Mouse (Mus musculus) embryonic facial prominence, embryonic 14.5 days (tissue): ENCODE measurements around the gene Enc1. TPM values are rescaled to one million over a fixed set of nuclear protein-coding genes. Genes with fewer than 3 reads are reported as not detected.

Experiments used
- ATAC-seq: fragments of 200-750 bp; cut with Nextera tagmentation; 2 replicates; pipeline ENCODE4 v1.8.0; 2017; ENCODE audit warnings: low read depth, moderate number of reproducible peaks, moderate TSS enrichment
- DNase-seq: peaks from one replicate; pipeline ENCODE4 v3.0.0-alpha.2; 2015; ENCODE audit warnings: low spot score
- H3K27ac ChIP-seq: fragments of 300-500 bp; sonication (generic); replicated peaks from 2 replicates; pipeline ENCODE4 v1.5.1; 2014; ENCODE audit warnings: low read depth, mild to moderate bottlenecking, low read length, moderate library complexity
- H3K27me3 ChIP-seq: fragments of 300-500 bp; sonication (generic); replicated peaks from 2 replicates; pipeline ENCODE4 v1.6.1; 2014; ENCODE audit warnings: low read length; ENCODE audit not compliant: control insufficient read depth, insufficient read depth
- H3K36me3 ChIP-seq: fragments of 300-500 bp; sonication (generic); 2 replicates; pipeline ENCODE4 v1.6.1; 2014; ENCODE audit warnings: low read length, mixed read lengths; ENCODE audit not compliant: control insufficient read depth, insufficient read depth
- H3K4me1 ChIP-seq: fragments of 300-500 bp; sonication (generic); 2 replicates; pipeline ENCODE4 v1.6.1; 2014; ENCODE audit warnings: antibody characterized with exemption, low read length; ENCODE audit not compliant: control insufficient read depth, insufficient read depth
- H3K4me2 ChIP-seq: fragments of 300-500 bp; sonication (generic); 2 replicates; pipeline ENCODE4 v1.6.1; 2014; ENCODE audit warnings: low read depth, mild to moderate bottlenecking, low read length, moderate library complexity, mixed read lengths
- H3K4me3 ChIP-seq: fragments of 300-500 bp; sonication (generic); 2 replicates; pipeline ENCODE4 v1.5.1; 2014; ENCODE audit warnings: low read depth, mild to moderate bottlenecking, low read length
- H3K9ac ChIP-seq: fragments of 300-500 bp; sonication (generic); 2 replicates; pipeline ENCODE4 v1.6.1; 2014; ENCODE audit warnings: low read depth, mild to moderate bottlenecking, low read length, moderate library complexity, mixed read lengths
- H3K9me3 ChIP-seq: fragments of 300-500 bp; sonication (generic); 2 replicates; pipeline ENCODE4 v1.6.1; 2016; ENCODE audit warnings: low read length; ENCODE audit not compliant: control insufficient read depth
- WGBS: fragments of 180-500 bp; shearing (Covaris S2); extraction: QIAGEN DNeasy Blood & Tissue Kit; methylation state at CpG from one replicate; pipeline ENCODE4 v1.1.7; 2014; 5-methylcytosine and 5-hydroxymethylcytosine counted together
- polyA plus RNA-seq: library from polyadenylated mRNA; unstranded; fragments of >200 nt; fragmentation: Nextera tagmentation; extraction: Ambion mirVana; gene quantifications from 2 replicates; pipeline ENCODE4 v1.2.1, GENCODE M21; 2014

Gene Enc1
- polyA plus RNA-seq, 1 experiment from 2014 or later: 9.5 TPM

DNA sequence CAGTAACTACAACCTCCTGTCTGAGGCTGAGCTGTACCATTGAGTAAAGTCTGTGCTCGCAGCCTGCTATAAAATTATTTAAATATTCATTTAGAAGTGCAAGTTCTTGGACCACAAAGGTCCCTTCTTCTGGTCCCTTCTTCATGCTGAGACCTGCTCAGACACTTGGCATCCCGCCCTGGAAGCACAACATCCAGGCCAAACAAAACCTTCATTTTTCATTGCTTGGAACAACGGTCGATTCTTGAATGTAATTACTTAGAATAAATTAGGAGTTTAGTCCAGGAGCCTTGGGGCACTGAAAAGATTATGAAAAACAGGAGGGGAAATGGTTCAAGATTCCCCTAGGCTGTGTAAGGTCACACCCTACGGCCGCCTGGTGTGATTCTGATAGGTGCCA, 5.0 kb upstream of the Enc1 start:
- Histone ChIP-seq H3K4me3 (no peak overlapping the region), H3K9ac (no peak overlapping the region), H3K27me3 (no peaks in the 10 kb centered on the region), H3K36me3 (no peaks in the 10 kb centered on the region), H3K9me3 (no peaks in the 10 kb centered on the region), H3K27ac (no peak overlapping the region), H3K4me1 (peaks cover 3% of the 10 kb centered on the region; the same call in 1 of the 2 replicates), H3K4me2 (no peak overlapping the region)
- DNase-seq (no peak), ATAC-seq (no peak)
- WGBS: 46% methylated on average over 6 of the region's 6 CpGs

DNA sequence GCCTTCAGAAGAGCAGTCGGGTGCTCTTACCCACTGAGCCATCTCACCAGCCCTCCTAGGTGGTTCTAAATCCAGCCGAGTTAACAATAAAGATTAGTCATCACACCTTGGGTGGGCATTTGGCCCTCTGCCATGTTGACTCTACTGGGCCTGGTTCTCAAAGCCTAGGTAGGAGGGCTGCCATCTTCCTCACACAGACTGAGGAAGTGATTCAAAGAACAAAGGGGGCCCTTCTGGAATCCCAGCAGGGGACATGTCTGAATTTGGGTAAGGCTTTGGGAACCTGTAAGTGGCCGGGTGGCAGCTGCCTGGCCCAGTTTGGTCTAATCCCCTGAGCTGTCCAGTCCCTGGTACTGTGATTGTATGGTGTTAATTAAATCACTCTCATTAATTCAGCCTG, 3.2 kb upstream of the Enc1 start:
- no peak overlapping the region for H3K9ac ChIP-seq
- H3K27me3 ChIP-seq: no peaks in the 10 kb centered on the region
- H3K27ac ChIP-seq: no peak overlapping the region
- H3K4me1 ChIP-seq: peaks cover 4% of the 10 kb centered on the region; the same call in 1 of the 2 replicates
- H3K4me2 ChIP-seq: no peak overlapping the region
- 47% methylated on average over 3 of the region's 3 CpGs for WGBS
- H3K36me3 ChIP-seq: no peaks in the 10 kb centered on the region
- H3K9me3 ChIP-seq: no peaks in the 10 kb centered on the region
- H3K4me3 ChIP-seq: no peak overlapping the region
- no peak for DNase-seq
- no peak for ATAC-seq

DNA sequence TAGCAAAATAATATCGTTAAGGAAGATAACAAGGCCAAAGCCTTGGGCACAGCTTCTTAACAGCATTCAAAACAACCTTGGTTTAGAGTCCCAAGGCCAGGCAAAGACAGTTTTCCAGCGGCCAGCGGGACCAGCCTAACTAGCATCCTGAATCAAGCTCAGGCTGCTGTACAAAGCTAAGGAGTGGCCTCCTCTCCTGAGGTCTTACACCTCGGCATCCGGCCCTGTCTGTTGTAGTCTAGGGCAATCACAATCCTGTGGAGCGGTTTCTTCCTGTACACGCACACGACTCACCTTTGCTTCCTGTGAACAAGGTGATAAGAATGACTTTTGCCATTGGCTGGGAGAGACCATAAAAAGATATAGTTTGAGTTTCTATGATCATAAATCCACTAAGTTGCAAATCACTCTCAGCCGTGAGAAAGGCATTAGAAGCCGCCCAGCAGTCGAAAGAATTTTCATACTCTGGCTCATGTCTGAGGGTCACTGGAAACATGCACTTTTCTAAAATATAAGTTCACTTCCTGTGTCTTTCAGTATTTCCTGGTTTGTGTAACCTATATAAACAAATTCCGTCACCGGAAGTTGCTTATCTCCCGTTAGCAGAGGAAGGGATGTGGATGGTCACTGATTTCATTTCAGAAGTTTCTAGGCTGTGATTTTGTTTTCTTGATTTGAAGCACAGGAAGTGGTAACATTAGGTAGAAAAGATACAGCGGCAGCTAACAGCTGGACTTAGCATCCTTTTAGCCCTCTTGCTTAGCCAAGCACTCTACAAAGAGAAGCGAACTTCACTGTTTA, 2.5 kb upstream of the Enc1 start:
- DNase-seq (no peak), ATAC-seq (no peak)
- Histone ChIP-seq H3K9ac (no peak overlapping the region), H3K36me3 (no peaks in the 10 kb centered on the region), H3K27ac (no peak overlapping the region; the same call in 1 of the 2 replicates), H3K4me2 (no peak overlapping the region), H3K4me3 (no peak overlapping the region), H3K4me1 (peaks cover 9% of the 10 kb centered on the region; the same call in 1 of the 2 replicates), H3K9me3 (no peaks in the 10 kb centered on the region), H3K27me3 (no peaks in the 10 kb centered on the region)
- WGBS: 57% methylated on average over 16 of the region's 16 CpGs

DNA sequence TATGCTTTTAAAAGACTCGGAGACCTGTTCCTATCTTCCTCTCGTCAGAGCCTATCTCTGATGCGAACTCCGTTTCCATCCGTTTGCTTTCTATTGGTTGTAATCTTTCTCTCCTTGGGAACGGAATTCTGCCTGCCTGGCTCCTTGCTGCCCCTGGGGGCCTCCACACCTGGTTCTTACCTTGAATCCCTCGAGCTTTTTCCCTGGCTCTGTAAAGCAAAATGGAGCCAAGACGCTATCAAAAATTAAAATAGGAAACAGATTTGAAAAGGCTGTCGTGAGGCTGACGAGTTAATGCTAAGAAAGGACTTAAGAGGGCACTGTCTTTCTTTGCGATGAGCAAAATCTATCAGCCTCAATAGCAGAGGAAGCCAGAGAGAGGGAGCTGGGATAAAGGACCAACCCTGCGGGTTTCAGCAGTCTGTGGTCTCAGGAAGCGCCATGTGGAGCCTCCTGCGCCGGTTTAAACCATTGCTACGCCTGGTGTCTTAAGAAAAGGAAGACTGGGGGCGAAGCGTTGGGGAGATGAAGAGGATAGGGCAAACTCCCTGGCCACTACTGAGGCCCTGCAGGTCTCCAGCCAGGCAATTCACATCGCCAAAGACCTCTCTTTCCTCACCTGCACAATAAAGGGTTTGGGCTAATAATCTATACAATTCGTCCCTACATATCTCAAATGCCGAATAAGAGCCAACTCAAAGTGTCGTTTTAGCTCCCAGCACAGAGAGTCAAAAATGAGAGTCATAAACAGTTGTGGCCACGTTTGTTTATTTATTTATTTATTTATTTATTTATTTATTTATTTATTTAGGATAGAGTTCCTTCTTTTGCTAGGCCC, 1.3 kb upstream of the Enc1 start:
- peaks cover 17% of the 10 kb centered on the region for H3K4me1 ChIP-seq
- H3K9me3 ChIP-seq: no peaks in the 10 kb centered on the region
- ATAC-seq (no peak), DNase-seq (peak; percentile 95)
- H3K4me2 ChIP-seq: peak overlapping the region; percentile 95
- no peak overlapping the region; the same call in 1 of the 2 replicates for H3K9ac ChIP-seq
- no peaks in the 10 kb centered on the region for H3K36me3 ChIP-seq
- peak overlapping the region; percentile 94; the same call in 1 of the 2 replicates for H3K4me3 ChIP-seq
- WGBS: 8% methylated on average over 23 of the region's 23 CpGs
- no peaks in the 10 kb centered on the region for H3K27me3 ChIP-seq
- peak overlapping the region; percentile 97 for H3K27ac ChIP-seq

DNA sequence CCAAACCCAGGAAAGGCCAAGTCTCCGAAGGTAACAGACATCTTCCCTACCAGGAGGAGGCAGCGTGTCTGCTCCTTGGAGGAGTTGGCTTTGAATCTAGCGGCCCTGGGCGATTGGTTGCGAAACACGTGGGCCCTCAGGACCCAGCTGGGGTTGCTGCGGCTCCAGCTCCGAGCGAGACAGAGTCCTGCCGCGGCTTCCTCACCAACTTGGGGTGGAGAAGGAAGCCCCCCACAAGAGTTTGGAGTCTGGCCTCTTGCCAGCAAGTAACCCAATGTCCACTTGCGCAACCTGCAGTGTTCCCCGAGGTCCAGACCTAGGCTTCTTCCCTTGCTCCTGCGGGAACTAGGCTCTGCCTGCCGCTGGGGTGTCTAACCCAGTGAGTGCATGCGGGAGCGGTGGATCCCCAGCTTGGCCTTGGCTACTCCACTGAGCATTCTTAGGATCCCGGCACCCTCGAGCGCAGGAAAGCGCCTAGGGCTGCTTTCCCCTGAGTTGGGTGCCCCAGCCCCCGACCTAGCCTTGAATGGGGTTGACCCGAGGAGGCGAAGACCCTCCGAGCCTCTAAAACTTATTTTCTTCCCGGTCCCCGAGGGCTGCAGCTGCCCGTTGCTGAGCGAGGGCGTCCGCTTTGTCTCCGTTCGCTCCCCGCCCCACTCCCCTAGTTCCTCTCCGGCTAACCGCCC, 483 bp upstream of the Enc1 start:
- peaks cover 8% of the 10 kb centered on the region for H3K36me3 ChIP-seq
- H3K27ac ChIP-seq: peak overlapping the region; percentile 97
- peak overlapping the region; percentile 94 for H3K4me3 ChIP-seq
- peak; percentile 62 for ATAC-seq
- no peaks in the 10 kb centered on the region for H3K27me3 ChIP-seq
- H3K4me2 ChIP-seq: peak overlapping the region; percentile 95
- DNase-seq: peak; percentile 94
- peak overlapping the region; percentile 92 for H3K9ac ChIP-seq
- peaks cover 22% of the 10 kb centered on the region for H3K4me1 ChIP-seq
- 2% methylated on average over 28 of the region's 36 CpGs for WGBS
- no peaks in the 10 kb centered on the region for H3K9me3 ChIP-seq

DNA sequence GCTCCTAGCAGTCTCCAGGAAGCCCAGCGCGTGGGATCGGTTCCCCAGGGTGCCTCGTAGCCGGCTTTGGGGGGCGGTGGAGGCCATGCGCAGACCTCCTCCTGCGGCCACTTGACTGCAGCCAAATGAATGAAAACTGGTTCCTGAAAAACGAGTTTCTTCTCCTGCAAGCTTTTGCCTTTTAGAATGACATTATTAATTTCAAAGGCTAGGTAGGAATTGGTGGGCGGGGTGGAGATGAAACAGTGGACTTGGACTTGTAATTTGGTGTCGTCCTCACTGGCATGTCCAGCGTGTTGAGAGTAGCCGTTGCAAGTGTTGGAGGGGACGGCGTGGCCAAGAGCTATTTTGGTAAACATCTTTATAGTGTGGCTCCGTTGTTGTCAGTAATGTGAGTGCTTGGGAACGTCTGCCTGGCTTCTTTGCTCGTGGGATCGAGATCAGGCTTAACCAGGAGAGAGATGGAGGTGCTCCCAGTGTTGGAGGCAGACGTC, 929 bp downstream of the Enc1 start:
- Histone ChIP-seq H3K4me2 (peak overlapping the region; percentile 95), H3K9ac (peak overlapping the region; percentile 92), H3K27ac (peak overlapping the region; percentile 97), H3K27me3 (no peaks in the 10 kb centered on the region), H3K4me3 (peak overlapping the region; percentile 94), H3K36me3 (peaks cover 22% of the 10 kb centered on the region), H3K4me1 (peaks cover 22% of the 10 kb centered on the region), H3K9me3 (no peaks in the 10 kb centered on the region)
- ATAC-seq: no peak
- 2% methylated on average over 20 of the region's 20 CpGs for WGBS
- DNase-seq: no peak

DNA sequence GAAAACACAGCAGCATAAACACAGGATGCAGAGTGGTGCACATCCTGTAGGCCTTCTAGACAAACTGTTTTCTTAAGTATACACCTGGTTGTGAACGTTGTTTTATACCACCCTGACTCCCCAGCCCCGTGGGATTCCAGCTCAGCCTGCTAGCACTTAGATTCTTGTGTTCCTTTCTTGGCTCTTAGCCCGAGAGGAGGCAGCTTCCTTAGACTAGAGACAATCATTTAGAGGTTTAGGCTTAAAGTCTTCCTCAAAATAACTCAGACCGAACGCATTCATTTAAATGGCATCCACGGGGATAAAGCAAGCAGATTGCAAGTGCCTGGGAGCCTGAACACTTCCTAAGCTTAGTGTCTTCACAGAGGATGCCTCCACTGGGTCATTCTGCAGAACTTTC, 1.8 kb downstream of the Enc1 start:
- H3K4me3 ChIP-seq: peak overlapping the region; percentile 94
- WGBS: 4% methylated on average over 6 of the region's 6 CpGs
- peak overlapping the region; percentile 92 for H3K9ac ChIP-seq
- peaks cover 29% of the 10 kb centered on the region for H3K4me1 ChIP-seq
- no peaks in the 10 kb centered on the region for H3K9me3 ChIP-seq
- DNase-seq: peak; percentile 83
- H3K27ac ChIP-seq: no peak overlapping the region; the same call in 1 of the 2 replicates
- ATAC-seq: no peak
- peak overlapping the region; percentile 95 for H3K4me2 ChIP-seq
- peaks cover 31% of the 10 kb centered on the region for H3K36me3 ChIP-seq
- no peaks in the 10 kb centered on the region for H3K27me3 ChIP-seq
